Mouse (Mus musculus): ENCODE data around the gene Mrpl48. TPM values are rescaled to one million over a fixed set of nuclear protein-coding genes. Genes with fewer than 3 reads are reported as not detected.

Gene Mrpl48
- polyA plus RNA-seq, 1 experiment from 2014 or later, result 81.2 TPM

- no peak overlapping the region for H3K9ac ChIP-seq
- H3K4me1 ChIP-seq, result no peaks in the 10 kb centered on the region
- H3K4me3 ChIP-seq (replicated peaks), result no peak overlapping the region
- H3K9me3 ChIP-seq (replicated peaks), result no peaks in the 10 kb centered on the region
- 72% methylated on average over 3 of the region's 3 CpGs for WGBS
- no peaks in the 10 kb centered on the region for H3K36me3 ChIP-seq
- no peak overlapping the region for H3K27ac ChIP-seq
- no peak overlapping the region for H3K4me2 ChIP-seq
- no peaks in the 10 kb centered on the region for H3K27me3 ChIP-seq
- ATAC-seq (replicated peaks; ENCODE audit: low FRiP score), result no peak
These were observed 85.9 kb downstream of the Mrpl48 start for GRCm38 (mm10) chr7:100522222-100522621.

- H3K4me2 ChIP-seq, result peak overlapping the region; percentile 41; the same call in 1 of the 2 replicates
- 19% methylated on average over 10 of the region's 10 CpGs for WGBS
These were observed 87.3 kb downstream of the Mrpl48 start for GRCm38 (mm10) chr7:100520663-100521285.

GRCm38 (mm10) chr7:100520204-100520603, 87.9 kb downstream of the Mrpl48 start:
- no peak overlapping the region for H3K4me2 ChIP-seq
- H3K9ac ChIP-seq, result no peak overlapping the region
- no peaks in the 10 kb centered on the region for H3K27me3 ChIP-seq
- H3K4me1 ChIP-seq, result no peaks in the 10 kb centered on the region
- ATAC-seq (replicated peaks; ENCODE audit: low FRiP score), result no peak
- no peak overlapping the region for H3K27ac ChIP-seq
- no peaks in the 10 kb centered on the region for H3K9me3 ChIP-seq (replicated peaks)
- 61% methylated on average over 7 of the region's 7 CpGs for WGBS
- no peak overlapping the region for H3K4me3 ChIP-seq (replicated peaks)
- no peaks in the 10 kb centered on the region for H3K36me3 ChIP-seq

More at GRCm38 (mm10) chr7:100520663-100521285, 87.3 kb downstream of the Mrpl48 start:
- no peak overlapping the region for H3K27ac ChIP-seq
- no peaks in the 10 kb centered on the region for H3K9me3 ChIP-seq (replicated peaks)
- ATAC-seq (replicated peaks; ENCODE audit: low FRiP score), result 0 out of 2 replicates have a peak, but pooled peaks have one; percentile 49
- no peak overlapping the region for H3K4me3 ChIP-seq (replicated peaks)
- no peak overlapping the region for H3K9ac ChIP-seq
- no peaks in the 10 kb centered on the region for H3K27me3 ChIP-seq
- no peaks in the 10 kb centered on the region for H3K36me3 ChIP-seq
- no peaks in the 10 kb centered on the region for H3K4me1 ChIP-seq

GRCm38 (mm10) chr7:100514573-100514972, 93.5 kb downstream of the Mrpl48 start, which contains the start of gene Dnajb13:
Gene Dnajb13 (minus strand): TSS chr7:100514960.
- no peaks in the 10 kb centered on the region for H3K9me3 ChIP-seq (replicated peaks)
- H3K9ac ChIP-seq, result no peak within 1 kb of the TSS
- H3K4me3 ChIP-seq (replicated peaks), result no peak within 1 kb of the TSS
- H3K4me2 ChIP-seq, result peak within 1 kb of the TSS; percentile 12; the same call in 1 of the 2 replicates
- WGBS, result 50% methylated on average over 11 of the region's 11 CpGs
- ATAC-seq (replicated peaks; ENCODE audit: low FRiP score), result no peak
- no peak within 1 kb of the TSS for H3K27ac ChIP-seq
- H3K36me3 ChIP-seq, result no peaks in the 10 kb centered on the region
- no peaks in the 10 kb centered on the region for H3K27me3 ChIP-seq
- H3K4me1 ChIP-seq, result no peaks in the 10 kb centered on the region

- no peak for ATAC-seq (replicated peaks; ENCODE audit: low FRiP score)
- no peak overlapping the region for H3K9ac ChIP-seq
- no peak overlapping the region for H3K4me2 ChIP-seq
- H3K9me3 ChIP-seq (replicated peaks), result no peaks in the 10 kb centered on the region
- 0 out of 2 replicates have a peak, but pooled peaks cover 4% of the 10 kb centered on the region for H3K4me1 ChIP-seq
- H3K27me3 ChIP-seq, result no peaks in the 10 kb centered on the region
- WGBS, result 70% methylated on average over 8 of the region's 8 CpGs
- no peak overlapping the region for H3K4me3 ChIP-seq (replicated peaks)
- H3K36me3 ChIP-seq, result no peaks in the 10 kb centered on the region
- H3K27ac ChIP-seq, result no peak overlapping the region
These were observed 96.5 kb downstream of the Mrpl48 start for GRCm38 (mm10) chr7:100511602-100512001.

- ATAC-seq (replicated peaks; ENCODE audit: low FRiP score), result no peak
- Histone ChIP-seq H3K4me2 (no peak overlapping the region), H3K27ac (no peak overlapping the region), H3K9ac (no peak overlapping the region), H3K36me3 (no peaks in the 10 kb centered on the region), H3K9me3 (replicated peaks) (no peaks in the 10 kb centered on the region), H3K4me1 (peaks cover 12% of the 10 kb centered on the region; the same call in 1 of the 2 replicates), H3K4me3 (replicated peaks) (no peak overlapping the region), H3K27me3 (no peaks in the 10 kb centered on the region)
- 34% methylated on average over 3 of the region's 3 CpGs for WGBS
These were observed 99.4 kb downstream of the Mrpl48 start for GRCm38 (mm10) chr7:100508670-100509069.

- Histone ChIP-seq H3K27me3 (no peaks in the 10 kb centered on the region), H3K36me3 (no peaks in the 10 kb centered on the region), H3K9me3 (replicated peaks) (no peaks in the 10 kb centered on the region), H3K27ac (0 out of 2 replicates have a peak overlapping the region, but pooled peaks have one; percentile 27), H3K4me2 (no peak overlapping the region), H3K4me1 (peaks cover 16% of the 10 kb centered on the region; the same call in 1 of the 2 replicates), H3K4me3 (replicated peaks) (no peak overlapping the region), H3K9ac (no peak overlapping the region)
- ATAC-seq (replicated peaks; ENCODE audit: low FRiP score), result 0 out of 2 replicates have a peak, but pooled peaks have one; percentile 16
- WGBS, result 46% methylated on average over 4 of the region's 4 CpGs
These were observed 101.6 kb downstream of the Mrpl48 start for GRCm38 (mm10) chr7:100506494-100506893.

GRCm38 (mm10) chr7:100504740-100505487, 103.2 kb downstream of the Mrpl48 start:
- Histone ChIP-seq H3K27me3 (no peaks in the 10 kb centered on the region), H3K4me2 (no peak overlapping the region), H3K4me3 (replicated peaks) (no peak overlapping the region), H3K36me3 (peaks cover 6% of the 10 kb centered on the region), H3K9ac (no peak overlapping the region), H3K27ac (no peak overlapping the region), H3K9me3 (replicated peaks) (no peaks in the 10 kb centered on the region), H3K4me1 (peaks cover 16% of the 10 kb centered on the region)
- WGBS, result 71% methylated on average over 13 of the region's 13 CpGs
- no peak for ATAC-seq (replicated peaks; ENCODE audit: low FRiP score)

GRCm38 (mm10) chr7:100503076-100503475, 105.0 kb downstream of the Mrpl48 start:
- Histone ChIP-seq H3K9ac (no peak overlapping the region), H3K4me3 (replicated peaks) (no peak overlapping the region), H3K27ac (no peak overlapping the region), H3K36me3 (peaks cover 25% of the 10 kb centered on the region), H3K4me2 (no peak overlapping the region), H3K27me3 (no peaks in the 10 kb centered on the region), H3K4me1 (peaks cover 12% of the 10 kb centered on the region), H3K9me3 (replicated peaks) (no peaks in the 10 kb centered on the region)
- WGBS, result 84% methylated on average over 5 of the region's 5 CpGs
- no peak for ATAC-seq (replicated peaks; ENCODE audit: low FRiP score)

GRCm38 (mm10) chr7:100502374-100502922, 105.7 kb downstream of the Mrpl48 start:
- no peak overlapping the region for H3K9ac ChIP-seq
- no peaks in the 10 kb centered on the region for H3K27me3 ChIP-seq
- H3K4me1 ChIP-seq, result peaks cover 12% of the 10 kb centered on the region
- ATAC-seq (replicated peaks; ENCODE audit: low FRiP score), result no peak
- H3K4me3 ChIP-seq (replicated peaks), result no peak overlapping the region
- H3K4me2 ChIP-seq, result no peak overlapping the region
- H3K27ac ChIP-seq, result no peak overlapping the region
- peaks cover 31% of the 10 kb centered on the region for H3K36me3 ChIP-seq
- H3K9me3 ChIP-seq (replicated peaks), result no peaks in the 10 kb centered on the region
- WGBS, result 81% methylated on average over 7 of the region's 7 CpGs

GRCm38 (mm10) chr7:100501844-100502373, 106.2 kb downstream of the Mrpl48 start:
- 54% methylated on average over 2 of the region's 2 CpGs for WGBS
- no peak overlapping the region for H3K4me3 ChIP-seq (replicated peaks)
- H3K27me3 ChIP-seq, result no peaks in the 10 kb centered on the region
- no peak overlapping the region for H3K9ac ChIP-seq
- ATAC-seq (replicated peaks; ENCODE audit: low FRiP score), result no peak
- H3K27ac ChIP-seq, result no peak overlapping the region
- H3K9me3 ChIP-seq (replicated peaks), result no peaks in the 10 kb centered on the region
- H3K4me2 ChIP-seq, result no peak overlapping the region
- H3K36me3 ChIP-seq, result peaks cover 37% of the 10 kb centered on the region
- H3K4me1 ChIP-seq, result peaks cover 12% of the 10 kb centered on the region

Data from kidney, embryonic 15.5 days (tissue).